Mouse (Mus musculus) E14TG2a.4 (cell line): Measurements from ENCODE around the gene Nlgn2.

Experiments used
- CTCF ChIP-seq: conservative IDR thresholded peaks from 2 replicates; pipeline ENCODE4 v1.5.1; 2014; ENCODE audit warnings: low read length
- NANOG ChIP-seq: IDR thresholded peaks from 2 replicates; pipeline ENCODE4 v1.6.1; 2014; ENCODE audit warnings: borderline replicate concordance, low read length, mixed read lengths

GRCm38 (mm10) chr11:69858113-69858998 is 20.8 kb upstream of the Nlgn2 start, which contains the start of gene Tnk1:
- TF ChIP-seq CTCF (no peak), NANOG (no peak)
